Mouse (Mus musculus) small intestine, adult 2 months (tissue): ENCODE data around the gene Igsf9. TPM values are rescaled to one million over a fixed set of nuclear protein-coding genes. Genes with fewer than 3 reads are reported as not detected.

ENCODE experiments used
- H3K27ac ChIP-seq: fragments of 200-500 bp; 2 replicates; pipeline ENCODE4 v1.5.1; 2012; ENCODE audit warnings: low read depth, low read length, control low read depth, inconsistent platforms; ENCODE audit not compliant: insufficient read depth
- H3K27me3 ChIP-seq: fragments of 200-500 bp; 2 replicates; pipeline ENCODE4 v1.6.1; 2012; ENCODE audit warnings: mild to moderate bottlenecking, moderate library complexity, low read length, inconsistent platforms; ENCODE audit not compliant: control insufficient read depth, insufficient read depth
- H3K36me3 ChIP-seq: fragments of 200-500 bp; 2 replicates; pipeline ENCODE4 v1.6.1; 2012; ENCODE audit warnings: mild to moderate bottlenecking, low read length, control low read depth, inconsistent platforms; ENCODE audit not compliant: control insufficient read depth, insufficient read depth
- H3K4me1 ChIP-seq: fragments of 200-500 bp; 2 replicates; pipeline ENCODE4 v1.6.1; 2012; ENCODE audit warnings: low read length, inconsistent platforms, mixed read lengths; ENCODE audit not compliant: control insufficient read depth, insufficient read depth, insufficient read length
- H3K4me3 ChIP-seq: fragments of 200-500 bp; 2 replicates; pipeline ENCODE4 v1.5.1; 2012; ENCODE audit warnings: low read depth, mild to moderate bottlenecking, control low read depth, inconsistent platforms, low read length, moderate library complexity
- CTCF ChIP-seq: fragments of 200-500 bp; IDR thresholded peaks from 2 replicates; pipeline ENCODE4 v1.5.1; 2012; ENCODE audit warnings: low read depth, mild to moderate bottlenecking, control low read depth, inconsistent platforms, low read length, moderate library complexity, mixed read lengths; ENCODE audit not compliant: insufficient replicate concordance, insufficient read length; ENCODE audit errors: extremely low read depth
- POLR2A ChIP-seq: fragments of 200-500 bp; IDR thresholded peaks from 2 replicates; pipeline ENCODE4 v1.6.1; 2012; ENCODE audit warnings: low read depth, mild to moderate bottlenecking, control low read depth, inconsistent platforms, low read length, moderate library complexity
- WGBS: fragments of 180-500 bp; shearing (Covaris S2); methylation state at CpG from one replicate; pipeline ENCODE4 v1.1.7; 2018; 5-methylcytosine and 5-hydroxymethylcytosine counted together
- polyA plus RNA-seq: library from polyadenylated mRNA; depleted of rRNA; stranded (reverse); fragments of >200 nt; gene quantifications from 2 replicates; pipeline ENCODE4 v1.2.3, GENCODE M21; 2012

The Igsf9 gene
- polyA plus RNA-seq, 1 experiment, result 516 TPM

- Histone ChIP-seq H3K27me3 (no peaks in the 10 kb centered on the region), H3K4me3 (no peak overlapping the region), H3K36me3 (peaks cover 36% of the 10 kb centered on the region), H3K4me1 (peaks cover 16% of the 10 kb centered on the region), H3K27ac (no peak overlapping the region)
- 65% methylated on average over 5 of the region's 5 CpGs for WGBS
- TF ChIP-seq CTCF (no peak), POLR2A (no peak)
Measured at GRCm38 (mm10) chr1:172509235-172509634, 27.6 kb downstream of the Igsf9 start.

GRCm38 (mm10) chr1:172509983-172510382 is 28.4 kb downstream of the Igsf9 start:
- H3K27ac ChIP-seq, result peak overlapping the region; percentile 73
- H3K4me1 ChIP-seq, result peaks cover 18% of the 10 kb centered on the region
- 18% methylated on average over 8 of the region's 8 CpGs for WGBS

GRCm38 (mm10) chr1:172510421-172510972 is 28.9 kb downstream of the Igsf9 start:
- WGBS, result 17% methylated on average over 13 of the region's 13 CpGs
- Histone ChIP-seq H3K4me1 (peaks cover 22% of the 10 kb centered on the region), H3K36me3 (peaks cover 27% of the 10 kb centered on the region), H3K27ac (peak overlapping the region; percentile 73), H3K27me3 (no peaks in the 10 kb centered on the region), H3K4me3 (peak overlapping the region; percentile 39)
- TF ChIP-seq POLR2A (no peak), CTCF (no peak)

More at GRCm38 (mm10) chr1:172509983-172510382, 28.4 kb downstream of the Igsf9 start:
- peak overlapping the region; percentile 39 for H3K4me3 ChIP-seq
- no peak for TF ChIP-seq CTCF
- TF ChIP-seq POLR2A, result no peak
- peaks cover 32% of the 10 kb centered on the region for H3K36me3 ChIP-seq
- no peaks in the 10 kb centered on the region for H3K27me3 ChIP-seq

GRCm38 (mm10) chr1:172512962-172513361 is 31.4 kb downstream of the Igsf9 start:
- H3K4me1 ChIP-seq, result peaks cover 22% of the 10 kb centered on the region
- no peaks in the 10 kb centered on the region for H3K27me3 ChIP-seq
- TF ChIP-seq POLR2A (no peak), CTCF (peak; percentile 32; the same call in 1 of the 2 replicates)
- no peak overlapping the region for H3K4me3 ChIP-seq
- 56% methylated on average over 13 of the region's 13 CpGs for WGBS
- H3K36me3 ChIP-seq, result peaks cover 3% of the 10 kb centered on the region; the same call in 1 of the 2 replicates
- H3K27ac ChIP-seq, result peak overlapping the region; percentile 81

- Histone ChIP-seq H3K36me3 (no peaks in the 10 kb centered on the region), H3K4me1 (peaks cover 22% of the 10 kb centered on the region), H3K27me3 (no peaks in the 10 kb centered on the region), H3K27ac (peak overlapping the region; percentile 81), H3K4me3 (no peak overlapping the region)
- TF ChIP-seq POLR2A (no peak), CTCF (no peak)
- 40% methylated on average over 17 of the region's 17 CpGs for whole genome bisulfite sequencing
Measured at GRCm38 (mm10) chr1:172513525-172514212, 32.1 kb downstream of the Igsf9 start.

GRCm38 (mm10) chr1:172514213-172514529 is 32.6 kb downstream of the Igsf9 start:
- no peaks in the 10 kb centered on the region for H3K27me3 ChIP-seq
- no peak overlapping the region for H3K4me3 ChIP-seq
- H3K36me3 ChIP-seq, result no peaks in the 10 kb centered on the region
- H3K4me1 ChIP-seq, result peaks cover 22% of the 10 kb centered on the region
- TF ChIP-seq POLR2A (no peak), CTCF (no peak)
- 60% methylated on average over 4 of the region's 4 CpGs for WGBS
- peak overlapping the region; percentile 81 for H3K27ac ChIP-seq

GRCm38 (mm10) chr1:172514551-172515268 is 33.1 kb downstream of the Igsf9 start:
- no peak for TF ChIP-seq POLR2A
- TF ChIP-seq CTCF, result no peak
- no peaks in the 10 kb centered on the region for H3K27me3 ChIP-seq
- H3K4me3 ChIP-seq, result no peak overlapping the region
- peaks cover 22% of the 10 kb centered on the region for H3K4me1 ChIP-seq
- H3K27ac ChIP-seq, result peak overlapping the region; percentile 81
- H3K36me3 ChIP-seq, result no peaks in the 10 kb centered on the region
- 74% methylated on average over 7 of the region's 7 CpGs for WGBS
